In the genomic region with DNA sequence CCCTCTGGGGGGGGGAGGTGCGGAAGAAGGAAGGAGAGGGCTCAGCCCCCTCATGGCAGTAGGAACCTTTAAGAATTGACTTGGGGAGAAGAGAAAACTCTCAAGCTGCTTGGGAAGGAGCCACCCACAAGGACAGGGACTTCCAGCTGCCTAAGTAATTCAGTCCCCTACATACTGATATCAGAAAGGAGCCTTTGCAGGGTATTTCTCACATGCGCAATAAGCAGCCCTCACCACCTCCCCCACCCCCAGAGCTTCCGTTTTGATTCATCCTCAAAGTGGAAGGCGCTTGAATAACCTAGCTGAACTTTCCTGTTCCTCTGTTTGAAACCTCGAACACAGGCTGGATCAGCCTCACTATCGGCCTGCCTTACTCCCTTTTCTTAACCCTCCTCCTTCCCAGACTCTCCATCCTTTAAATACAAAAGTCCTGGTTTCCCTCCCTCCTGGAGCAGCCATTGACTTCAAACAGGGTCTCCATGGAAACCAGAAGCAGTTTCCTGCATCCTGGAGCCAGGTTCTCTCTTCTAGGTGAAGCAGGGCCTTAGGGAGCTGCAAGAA, we compare ENCODE assay signal across 8 mouse cellular contexts.
DNase-seq lines count a peak whose midpoint lies in the region; ATAC-seq and TF ChIP-seq lines count a peak whose summit lies in the region.

No protein-coding gene starts in this region.

- H3K27ac ChIP-seq in gastrocnemius, adult 2 months = peak overlapping the region; percentile 38
- peak overlapping the region; percentile 90 for H3K27ac ChIP-seq in forebrain, embryonic 16.5 days (ENCODE audit: low read length)
- H3K27ac ChIP-seq in thymus, adult 2 months (ENCODE audit: control insufficient read depth, insufficient read depth, low read length) = no peak overlapping the region

- peak; percentile 91 for ATAC-seq in forebrain, embryonic 16.5 days

- no peak for TF ChIP-seq POLR2A in brain, embryonic 14.5 days (IDR thresholded peaks at IDR 0.05; ENCODE audit: borderline replicate concordance, extremely low read depth, insufficient read depth, insufficient read length, poor library complexity, severe bottlenecking)
- TF ChIP-seq POLR2A in thymus, adult 2 months (IDR thresholded peaks at IDR 0.05; ENCODE audit: control insufficient read depth, extremely low read depth, insufficient read depth, low read length, poor library complexity) = no peak

- no peak for TF ChIP-seq CTCF in gastrocnemius, adult 2 months (IDR thresholded peaks at IDR 0.05)
- no peak for TF ChIP-seq CTCF in brain, embryonic 14.5 days (IDR thresholded peaks at IDR 0.05; ENCODE audit: borderline replicate concordance, extremely low read depth, insufficient read depth, insufficient read length)
- no peak for TF ChIP-seq CTCF in thymus, adult 2 months (IDR thresholded peaks at IDR 0.05; ENCODE audit: borderline replicate concordance, control insufficient read depth, extremely low read depth, insufficient read depth, low read length, poor library complexity)

- no peak for DNase-seq in gastrocnemius, adult 2 months
- no peak for DNase-seq in gastrocnemius, adult 18-20 months (ENCODE audit: low spot score)
- DNase-seq in brain, embryonic 14.5 days (ENCODE audit: low read depth) = peak; percentile 92
- DNase-seq in layer of hippocampus, adult 9-11 months = peak; percentile 44
- peak; percentile 19 for DNase-seq in neural tube, embryonic 10.5 days (ENCODE audit: extremely low spot score, low spot score)
- DNase-seq in thymus, adult 2 months = no peak
- no peak for DNase-seq in adrenal gland, adult (ENCODE audit: inconsistent age in 2 of 2, low spot score in 1 of 2)

- no peaks in the 10 kb centered on the region for H3K36me3 ChIP-seq in forebrain, embryonic 16.5 days (ENCODE audit: control insufficient read depth, insufficient read depth)
- H3K36me3 ChIP-seq in thymus, adult 2 months (ENCODE audit: control insufficient read depth, insufficient read depth, low read length) = no peaks in the 10 kb centered on the region

- H3K4me1 ChIP-seq in forebrain, embryonic 16.5 days (replicated peaks; ENCODE audit: control insufficient read depth, insufficient read depth, low read length) = peaks cover 18% of the 10 kb centered on the region
- no peaks in the 10 kb centered on the region for H3K4me1 ChIP-seq in thymus, adult 2 months (replicated peaks; ENCODE audit: control insufficient read depth, insufficient read depth, low read length)

- H3K9me3 ChIP-seq in forebrain, embryonic 16.5 days (ENCODE audit: control insufficient read depth, low read length) = no peaks in the 10 kb centered on the region

- 6% methylated on average over 6 of the region's 6 CpGs for WGBS in forebrain, embryonic 16.5 days
- WGBS in thymus, adult 2 months = 21% methylated on average over 6 of the region's 6 CpGs

- intact Hi-C loops in gastrocnemius, adult 2 months (cut with DNase I) = no loop called here

- peak overlapping the region; percentile 57 for H3K9ac ChIP-seq in forebrain, embryonic 16.5 days (replicated peaks; ENCODE audit: low read depth, low read length)

- peak overlapping the region; percentile 62 for H3K4me2 ChIP-seq in forebrain, embryonic 16.5 days (ENCODE audit: low read length)

- H3K4me3 ChIP-seq in gastrocnemius, adult 2 months = peak overlapping the region; percentile 38
- H3K4me3 ChIP-seq in forebrain, embryonic 16.5 days (replicated peaks; ENCODE audit: low read length) = peak overlapping the region; percentile 41
- no peak overlapping the region for H3K4me3 ChIP-seq in thymus, adult 2 months (ENCODE audit: control insufficient read depth, insufficient read depth, low read length)

- no peaks in the 10 kb centered on the region for H3K27me3 ChIP-seq in forebrain, embryonic 16.5 days (replicated peaks; ENCODE audit: control insufficient read depth, insufficient read depth, low read length)
- no peaks in the 10 kb centered on the region for H3K27me3 ChIP-seq in thymus, adult 2 months (ENCODE audit: control insufficient read depth, insufficient read depth, low read length)

Comparison
In these comparisons a context has a peak if more than half of its experiments do, and no peak if none do; other contexts are left out.
1. DNase-seq: peak in brain, embryonic 14.5 days (single experiment), layer of hippocampus, adult 9-11 months (single experiment) and neural tube, embryonic 10.5 days (single experiment); none in gastrocnemius, adult 2 months (single experiment), gastrocnemius, adult 18-20 months (single experiment), thymus, adult 2 months (single experiment) and adrenal gland, adult (0 of 2).